Mouse (Mus musculus) natural killer cell, adult 2 months (primary cell): Measurements from ENCODE around the gene Fanca.
A peak's percentile ranks its signal among the peaks of the same experiment; 100 is the strongest.
"Not testable (repeated sequence)": the region's sequence is repeated elsewhere in the genome, so short reads cannot be mapped to it uniquely, and the experiment has no call there.

Experiments used
- DNase-seq, 2 experiments: peaks; one replicate each; pipeline ENCODE4 v3.0.0; 2022; ENCODE audit warnings: low spot score in 2 of 2

The Fanca gene

DNA sequence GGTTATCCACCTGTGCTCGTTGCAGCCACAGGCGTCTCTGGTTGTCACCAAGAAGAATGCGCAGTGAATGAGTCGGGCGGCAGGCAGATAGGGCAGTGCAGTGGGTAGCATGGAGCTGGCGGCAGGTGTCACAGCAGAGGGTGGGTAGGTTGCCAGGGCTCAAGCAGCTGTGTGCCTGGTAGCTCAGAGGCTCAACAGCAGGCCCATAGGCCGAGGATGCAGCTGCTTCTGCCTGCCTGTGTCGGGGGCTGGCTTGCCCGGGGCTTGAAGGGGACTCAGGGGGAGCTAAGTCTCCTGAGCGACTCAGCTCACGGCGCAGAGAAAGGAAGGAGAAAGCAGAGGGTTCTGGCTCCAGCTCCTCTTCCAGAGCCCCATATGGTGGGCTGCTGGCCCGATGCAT, 85.1 kb downstream of the Fanca start:
- DNase-seq = no peak

DNA sequence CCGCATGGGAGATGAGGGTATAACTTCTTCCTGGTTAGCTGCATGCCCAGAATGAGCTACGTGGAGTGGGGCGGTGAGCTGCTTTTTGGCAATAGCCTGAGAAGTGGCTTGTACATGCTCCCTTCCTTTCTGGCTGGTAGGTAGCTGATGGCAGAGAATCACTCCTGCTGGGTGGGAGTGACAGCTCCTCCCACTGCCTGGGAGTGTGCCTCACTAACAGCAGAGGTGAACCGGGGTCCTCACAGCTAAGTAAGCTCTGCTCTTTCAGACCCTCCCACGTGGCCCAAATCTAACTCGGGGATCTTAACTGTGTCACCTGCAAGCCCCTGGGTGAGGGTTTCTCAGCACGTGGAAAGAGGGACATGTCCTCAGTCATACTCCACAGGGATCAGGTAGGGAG, 85.8 kb downstream of the Fanca start:
- no peak for DNase-seq

DNA sequence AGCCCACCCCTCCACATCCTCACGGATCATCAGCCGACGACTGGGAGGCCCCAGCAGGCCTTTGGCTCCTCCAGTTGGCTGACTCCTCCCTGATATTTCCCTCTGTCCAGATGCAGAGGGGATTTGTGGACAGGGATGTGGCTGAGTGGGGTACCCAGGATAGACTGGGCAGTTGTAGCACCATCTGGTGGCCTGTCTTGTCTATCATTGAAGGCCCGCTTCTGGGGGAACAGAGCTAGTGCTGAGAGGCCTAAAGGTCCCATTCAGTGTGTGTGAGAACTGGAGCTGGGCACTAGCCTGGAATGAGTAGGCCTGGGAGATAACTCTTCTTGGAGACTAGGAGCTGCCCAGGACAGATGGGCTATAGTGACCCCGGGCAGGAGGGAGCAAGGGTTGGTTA, 86.6 kb downstream of the Fanca start:
- DNase-seq = no peak

DNA sequence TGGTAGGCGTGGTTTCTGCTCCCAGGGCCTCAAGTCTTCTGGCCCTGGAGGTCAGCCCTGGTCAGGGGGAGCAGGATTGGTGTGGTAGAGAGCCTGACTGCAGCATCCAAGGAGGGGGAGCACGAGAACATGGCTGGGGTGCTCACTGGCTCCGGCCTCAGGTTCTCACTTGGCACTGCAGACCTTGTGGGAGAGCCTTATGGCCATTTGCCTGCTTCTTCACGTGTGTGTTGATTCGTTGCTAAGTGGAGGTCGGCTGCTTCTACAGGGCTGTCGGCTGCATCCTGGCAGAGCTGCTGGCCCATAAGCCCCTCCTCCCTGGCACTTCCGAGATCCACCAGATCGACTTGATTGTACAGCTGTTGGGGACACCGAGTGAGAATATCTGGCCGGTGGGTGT, 88.0 kb downstream of the Fanca start:
- not testable (repeated sequence) for DNase-seq

DNA sequence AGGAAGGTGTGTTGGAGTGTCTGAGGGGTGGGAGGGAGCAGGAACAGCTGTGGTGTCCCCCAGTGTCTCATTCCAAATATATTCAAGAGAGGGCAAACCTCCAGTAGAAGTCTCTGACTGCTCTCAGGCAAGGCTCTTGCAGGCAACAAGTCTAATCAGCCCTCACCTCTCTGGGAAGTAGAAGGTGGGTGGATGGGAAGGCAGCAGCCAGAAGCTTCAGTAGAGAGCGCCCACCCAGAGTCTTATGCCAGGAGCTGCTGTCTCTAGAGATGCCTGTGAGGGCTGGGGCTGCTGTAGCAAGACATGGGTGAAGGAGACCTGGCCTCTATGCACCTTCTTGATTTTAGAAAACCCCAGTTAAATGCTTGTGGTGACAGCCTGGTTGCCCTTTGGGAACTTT, 90.0 kb downstream of the Fanca start:
- DNase-seq = no peak

DNA sequence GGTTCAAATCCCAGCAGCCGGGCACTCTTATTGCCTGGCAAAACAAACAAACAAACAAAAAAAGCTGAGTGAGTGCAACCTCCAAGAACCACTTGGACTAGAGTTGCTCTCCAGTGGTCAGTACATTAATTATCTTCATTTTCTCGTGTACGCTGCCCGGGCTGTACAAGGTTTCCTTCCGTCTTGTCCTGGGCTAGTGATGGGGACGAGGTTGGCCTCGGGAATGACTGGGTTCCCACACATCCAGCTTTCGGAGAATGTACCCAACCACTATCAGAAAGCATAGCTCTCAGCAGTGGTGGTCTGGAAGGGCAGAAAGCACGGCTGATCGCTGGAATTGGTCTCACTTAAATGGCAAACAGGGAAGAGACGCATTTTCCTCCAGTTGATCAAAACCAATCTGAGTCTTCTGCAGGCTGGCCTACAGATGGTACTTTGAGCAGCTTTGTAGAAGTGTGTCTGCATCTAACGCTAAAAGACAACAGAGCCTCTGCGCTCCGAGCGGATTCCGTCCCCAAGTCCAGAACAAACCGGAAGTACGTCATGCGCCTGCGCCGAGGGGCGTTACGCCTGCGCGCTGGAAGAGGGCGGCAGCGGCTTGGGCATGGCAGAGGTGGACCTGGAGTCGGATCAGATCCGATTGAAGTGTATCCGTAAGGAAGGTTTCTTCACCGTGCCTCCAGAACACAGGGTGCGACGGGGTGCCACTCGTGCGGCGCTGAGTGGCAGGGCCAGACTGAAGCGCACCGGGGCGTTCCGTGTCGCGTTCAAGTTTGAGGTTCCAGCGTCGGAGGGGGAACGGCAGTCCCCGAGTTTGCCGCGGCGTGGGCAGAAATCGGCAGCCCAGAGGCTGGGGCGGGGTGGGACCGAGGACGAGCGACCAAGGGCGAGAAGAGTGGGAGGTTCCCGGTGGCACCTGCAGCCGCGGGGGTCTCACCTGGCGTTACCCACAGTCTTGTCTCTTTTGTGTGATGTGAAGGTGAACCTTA, 93.8 kb downstream of the Fanca start, which contains the start of gene Cdk10:
TSS of gene Cdk10 (plus strand) at position 565 of the 989 bp plus-strand sequence.
- peak; percentile 88 to 89 for DNase-seq

DNA sequence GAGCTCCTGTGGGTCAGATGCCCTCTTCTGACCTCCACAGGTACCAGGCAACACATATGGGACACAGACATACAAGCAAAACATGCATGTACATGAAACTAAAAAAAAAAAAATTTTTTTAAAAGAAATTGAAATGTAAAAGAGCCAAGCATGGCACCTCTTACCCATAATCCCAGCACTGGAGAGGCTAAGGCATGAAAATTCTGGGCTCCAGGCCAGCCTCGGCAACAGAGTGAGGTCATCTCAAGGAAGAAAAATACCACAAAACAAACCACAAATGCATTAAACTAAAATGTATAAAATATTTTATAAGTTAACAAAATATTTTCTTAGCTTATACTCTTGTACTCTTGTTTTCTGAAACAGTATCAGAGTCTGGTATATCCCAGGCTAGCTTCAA, 97.5 kb downstream of the Fanca start:
- no peak for DNase-seq
